Mouse (Mus musculus) bone marrow, adult 2 months (tissue): ENCODE data around the gene Zkscan17. TPM values are rescaled to one million over a fixed set of nuclear protein-coding genes. Genes with fewer than 3 reads are reported as not detected.
A peak's percentile ranks its signal among the peaks of the same experiment; 100 is the strongest.
"Not testable (repeated sequence)": the region's sequence is repeated elsewhere in the genome, so short reads cannot be mapped to it uniquely, and the experiment has no call there.

Experiments used
- H3K27ac ChIP-seq: fragments of 200-500 bp; 2 replicates; pipeline ENCODE4 v1.5.1; 2012; ENCODE audit warnings: low read depth, mild to moderate bottlenecking, control low read depth, inconsistent platforms, low read length; ENCODE audit not compliant: control insufficient read depth, poor library complexity, insufficient read depth
- H3K4me1 ChIP-seq: fragments of 200-500 bp; 2 replicates; pipeline ENCODE4 v1.6.1; 2011; ENCODE audit warnings: low read length; ENCODE audit not compliant: control insufficient read depth, insufficient read depth
- H3K4me3 ChIP-seq: fragments of 200-500 bp; replicated peaks from 2 replicates; pipeline ENCODE3; 2011; ENCODE audit warnings: mild to moderate bottlenecking, low read depth, low read length, control low read depth; ENCODE audit not compliant: control insufficient read depth
- CTCF ChIP-seq: fragments of 200-500 bp; IDR thresholded peaks from 2 replicates; pipeline ENCODE4 v1.5.1; 2011; ENCODE audit warnings: low read length, control low read depth; ENCODE audit not compliant: control insufficient read depth, insufficient read depth
- POLR2A ChIP-seq: fragments of 200-500 bp; IDR thresholded peaks from 2 replicates; pipeline ENCODE4 v1.6.1; 2011; ENCODE audit warnings: low read depth, mild to moderate bottlenecking, control low read depth, low read length, borderline replicate concordance; ENCODE audit not compliant: control insufficient read depth
- WGBS: fragments of 180-500 bp; shearing (Covaris S2); methylation state at CpG from one replicate; pipeline ENCODE4 v1.1.7; 2018; 5-methylcytosine and 5-hydroxymethylcytosine counted together
- polyA plus RNA-seq: library from polyadenylated mRNA; stranded (reverse); fragments of >200 nt; gene quantifications from 2 replicates; pipeline ENCODE4 v1.2.4, GENCODE M21; 2011; ENCODE audit warnings: low replicate concordance; ENCODE audit not compliant: missing spikeins, insufficient read depth, insufficient read length

Zkscan17 gene
- 4.2 and 7.9 TPM in 2 replicates for polyA plus RNA-seq

DNA sequence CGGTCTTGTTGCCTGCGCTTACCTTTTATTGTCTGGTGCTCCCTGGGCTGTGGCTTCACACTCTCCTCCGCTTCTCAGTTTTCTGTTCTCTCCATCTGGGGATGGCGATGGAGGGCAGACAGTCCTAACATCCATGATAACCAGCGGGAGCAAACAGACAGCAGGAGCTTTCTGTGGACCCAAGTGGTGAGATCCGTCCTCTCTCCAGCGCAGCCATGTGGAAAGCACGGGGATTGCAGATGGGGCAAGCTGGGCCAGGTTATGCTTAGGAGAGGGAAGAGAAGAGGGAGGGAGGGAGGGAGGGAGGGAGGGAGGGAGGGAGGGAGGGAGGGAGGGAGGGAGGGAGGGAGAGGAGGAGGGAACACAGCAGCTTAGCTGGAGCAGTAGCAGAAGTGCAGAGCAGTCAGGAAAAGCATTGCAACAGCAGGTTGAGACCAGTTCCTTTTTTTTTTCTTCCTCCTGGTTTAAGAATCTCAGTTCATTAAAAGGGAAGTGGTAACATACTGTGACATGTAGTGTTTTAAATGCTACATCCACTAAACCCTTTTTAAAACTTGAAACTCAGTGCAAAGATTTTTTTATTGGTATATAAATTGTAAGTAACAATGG, at the start of gene Zkscan17:
TSS of gene Zkscan17 (minus strand) at position 280 of the 609 bp plus-strand sequence.
- 43% methylated on average over 8 of the region's 8 CpGs for WGBS
- Histone ChIP-seq H3K27ac (peak within 1 kb of the TSS; percentile 41), H3K4me1 (peaks cover 6% of the 10 kb centered on the region), H3K4me3 (peak within 1 kb of the TSS; percentile 7)
- no peak for TF ChIP-seq POLR2A
- TF ChIP-seq CTCF, result 0 out of 2 replicates have a peak, but pooled peaks have one; percentile 18

- H3K4me1 ChIP-seq, result not testable (repeated sequence)
These were observed 49.6 kb upstream of the Zkscan17 start, which contains the start of gene Olfr222 for GRCm38 (mm10) chr11:59576135-59576534. Olfr222 (minus strand) TSS chr11:59576235.

GRCm38 (mm10) chr11:59575726-59576125, 49.2 kb upstream of the Zkscan17 start:
- Histone ChIP-seq H3K27ac (no peak overlapping the region), H3K4me1 (no peaks in the 10 kb centered on the region), H3K4me3 (no peak overlapping the region)
- 52% methylated on average over 9 of the region's 9 CpGs for WGBS
- TF ChIP-seq POLR2A (no peak), CTCF (no peak)

More at GRCm38 (mm10) chr11:59576135-59576534, 49.6 kb upstream of the Zkscan17 start, which contains the start of gene Olfr222:
- not testable (repeated sequence) for H3K4me3 ChIP-seq, H3K27ac ChIP-seq

DNA sequence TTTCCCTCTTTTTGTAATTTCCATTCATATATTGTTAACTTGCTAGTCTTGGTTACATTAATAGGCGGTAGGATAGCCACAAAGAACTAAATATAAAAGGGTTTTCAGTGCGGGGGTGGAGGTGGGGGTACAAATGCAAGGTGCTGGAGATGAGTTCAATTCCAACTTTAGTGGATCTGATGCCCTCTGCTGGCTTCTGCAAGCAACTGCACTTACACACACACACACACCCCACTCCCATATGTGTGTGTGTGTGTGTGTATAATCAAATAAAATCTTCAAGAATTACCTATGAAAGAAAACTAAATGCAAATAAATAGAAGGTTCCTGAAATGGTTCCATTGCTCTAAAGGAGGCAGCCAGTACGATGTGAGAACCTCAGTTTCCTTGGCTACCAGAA, 42.8 kb upstream of the Zkscan17 start:
- whole genome bisulfite sequencing, result 44% methylated on average over 3 of the region's 3 CpGs
- no peak overlapping the region for H3K27ac ChIP-seq
- no peak for TF ChIP-seq POLR2A
- TF ChIP-seq CTCF, result peak; percentile 59
- H3K4me3 ChIP-seq, result no peak overlapping the region
- H3K4me1 ChIP-seq, result no peaks in the 10 kb centered on the region

DNA sequence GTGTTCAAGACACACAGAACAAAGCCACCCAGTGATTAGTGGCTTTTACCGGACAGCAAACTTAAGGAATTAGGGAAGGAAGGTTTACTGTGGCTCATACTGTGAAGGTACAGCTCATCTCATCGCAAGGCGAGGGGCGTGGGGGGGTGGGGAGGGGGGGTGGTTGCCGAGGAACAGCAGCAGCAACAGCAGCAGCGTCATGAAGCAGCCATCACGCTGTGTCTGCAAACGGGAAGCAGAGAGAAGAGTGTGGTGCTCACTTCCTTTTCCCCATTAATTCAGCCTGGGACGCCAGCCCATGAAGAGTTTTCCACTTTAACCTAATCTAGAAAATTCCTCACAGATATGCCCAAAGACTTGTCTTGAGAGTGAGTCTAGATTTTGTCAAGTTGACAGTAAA, 36.3 kb upstream of the Zkscan17 start:
- H3K27ac ChIP-seq, result no peak overlapping the region
- 41% methylated on average over 9 of the region's 9 CpGs for WGBS
- H3K4me1 ChIP-seq, result peaks cover 1% of the 10 kb centered on the region; the same call in 1 of the 2 replicates
- H3K4me3 ChIP-seq, result no peak overlapping the region
- TF ChIP-seq POLR2A, result no peak

DNA sequence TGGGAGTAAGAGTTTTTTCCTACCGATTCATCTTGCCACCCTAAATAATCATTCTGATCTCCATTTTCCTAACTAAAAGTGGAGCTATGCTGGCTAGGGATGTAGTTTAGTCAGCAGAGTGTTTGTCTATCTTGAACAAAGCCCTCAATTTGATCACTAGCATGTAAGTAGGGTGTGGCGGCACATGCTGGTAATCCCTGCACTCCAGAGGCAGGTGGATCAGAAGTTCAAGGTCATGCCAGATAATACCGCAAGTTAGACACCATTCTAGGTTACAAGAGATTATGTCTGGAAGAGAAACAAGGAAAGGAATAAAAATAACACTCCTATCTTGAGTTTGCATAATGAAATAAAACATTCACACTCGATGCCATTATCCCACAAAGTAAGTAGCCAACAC, 35.8 kb upstream of the Zkscan17 start:
- no peak overlapping the region for H3K4me3 ChIP-seq
- 89% methylated on average over 4 of the region's 4 CpGs for WGBS
- TF ChIP-seq CTCF (no peak), POLR2A (no peak)
- H3K4me1 ChIP-seq, result peaks cover 1% of the 10 kb centered on the region; the same call in 1 of the 2 replicates
- H3K27ac ChIP-seq, result no peak overlapping the region

- Histone ChIP-seq H3K27ac (no peak overlapping the region), H3K4me3 (no peak overlapping the region), H3K4me1 (peaks cover 1% of the 10 kb centered on the region; the same call in 1 of the 2 replicates)
- TF ChIP-seq POLR2A (no peak), CTCF (no peak)
- 37% methylated on average over 3 of the region's 3 CpGs for WGBS
These were observed 34.4 kb upstream of the Zkscan17 start for GRCm38 (mm10) chr11:59560906-59561305.

DNA sequence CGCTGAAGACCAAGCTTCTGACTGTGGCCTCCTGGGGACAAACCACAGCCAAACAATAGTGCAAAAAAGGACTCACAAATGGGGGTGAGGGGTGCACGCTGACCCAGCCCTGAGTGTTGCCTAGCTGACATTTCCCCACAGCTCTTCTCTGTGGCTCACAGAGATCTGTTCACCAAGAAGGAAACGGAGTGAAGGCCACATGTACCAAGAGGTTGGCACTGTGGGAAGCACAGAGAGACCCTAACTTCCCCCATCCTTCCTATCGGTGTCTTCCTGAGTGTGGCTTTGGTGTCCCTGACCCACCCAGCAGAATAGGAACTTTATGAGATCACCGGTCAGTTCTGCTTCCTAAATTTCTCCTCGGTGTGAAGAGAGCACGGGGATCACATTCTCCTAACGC, 28.0 kb upstream of the Zkscan17 start:
- no peak overlapping the region for H3K4me3 ChIP-seq
- peaks cover 2% of the 10 kb centered on the region; the same call in 1 of the 2 replicates for H3K4me1 ChIP-seq
- no peak overlapping the region for H3K27ac ChIP-seq
- 27% methylated on average over 8 of the region's 8 CpGs for WGBS
- TF ChIP-seq POLR2A (no peak), CTCF (no peak)

GRCm38 (mm10) chr11:59554127-59554526, 27.6 kb upstream of the Zkscan17 start:
- Histone ChIP-seq H3K27ac (no peak overlapping the region), H3K4me3 (no peak overlapping the region), H3K4me1 (peaks cover 1% of the 10 kb centered on the region; the same call in 1 of the 2 replicates)
- TF ChIP-seq CTCF, result no peak
- no peak for TF ChIP-seq POLR2A
- WGBS, result 87% methylated on average over 11 of the region's 11 CpGs
